In the genomic region with DNA sequence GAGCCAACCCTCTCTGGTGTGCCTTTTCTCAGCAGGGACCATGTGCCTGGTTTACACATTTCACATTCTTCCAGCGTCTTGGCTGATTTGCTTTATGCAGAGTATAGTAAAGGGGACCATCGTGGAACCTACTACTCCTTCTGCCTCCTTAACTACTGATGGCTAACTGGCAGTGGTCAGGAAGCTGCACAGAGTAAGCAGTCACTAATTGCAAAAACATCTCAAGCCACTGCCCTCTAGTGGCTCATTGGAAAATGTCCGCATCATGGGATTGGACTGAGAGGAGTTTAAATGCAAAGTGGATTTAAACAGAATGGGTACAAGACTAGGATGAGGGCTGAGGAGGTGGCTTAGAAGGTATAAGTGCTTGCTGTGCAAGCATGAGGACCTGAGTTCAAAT, we compare ENCODE assay signal across 8 mouse cellular contexts. TPM values are rescaled to one million over a fixed set of nuclear protein-coding genes. Genes with fewer than 3 reads are reported as not detected.
DNase-seq lines count a peak whose midpoint lies in the region; ATAC-seq lines count a peak whose summit lies in the region.

No protein-coding gene starts in this region.

- peak; percentile 6 for DNase-seq in left cerebral cortex, adult 11 months (ENCODE audit: low spot score)
- DNase-seq in left cerebral cortex, adult 8-10 months (ENCODE audit: low spot score in 2 of 2) = no peak
- DNase-seq in adrenal gland, postnatal 25 days = peak; percentile 6
- DNase-seq in forelimb bud, embryonic 11.5 days (ENCODE audit: low read depth, low spot score) = peak; percentile 68
- DNase-seq in kidney, postnatal 10 days = peak; percentile 65
- DNase-seq in spleen, postnatal 14 days (ENCODE audit: low spot score in 2 of 2) = no peak

- peak; percentile 79 for ATAC-seq in megakaryocyte-erythroid progenitor cell, adult 5-6 weeks (replicated peaks; ENCODE audit: low FRiP score, low TSS enrichment, poor library complexity, severe bottlenecking)
- no peak for ATAC-seq in inflammation-experienced regulatory T-cells, adult 6 months

RNA-seq across cellular contexts. Expression of a gene that starts 14.7 kb away (rescaled TPM):
- total RNA-seq in left cerebral cortex, adult 8-10 months (2022) = under 1 TPM in 1 of 4 experiments, not detected in 3; 0.23 TPM
- total RNA-seq in adrenal gland, postnatal 25 days (2021) = 0.49 and 1.2 TPM in 2 replicates
- 1.3 and 2.7 TPM in 2 replicates for total RNA-seq in megakaryocyte-erythroid progenitor cell, adult 5-6 weeks (2014; fragmentation: Nextera tagmentation)
- total RNA-seq in megakaryocyte-erythroid progenitor cell, adult 5-6 weeks (2017) = 2.7 and 3.2 TPM in 2 replicates
- not detected for polyA plus RNA-seq in inflammation-experienced regulatory T-cells, adult 6 months (2017; shearing (Covaris generic))

Comparison
In these comparisons a context has a peak if more than half of its experiments do, and no peak if none do; other contexts are left out.
1. DNase-seq: peak in left cerebral cortex, adult 11 months (single experiment), adrenal gland, postnatal 25 days (single experiment), forelimb bud, embryonic 11.5 days (single experiment) and kidney, postnatal 10 days (single experiment); none in left cerebral cortex, adult 8-10 months (0 of 2) and spleen, postnatal 14 days (0 of 2).